Mouse (Mus musculus) large intestine, adult 2 months (tissue): ENCODE results near the gene Gosr2. TPM values are rescaled to one million over a fixed set of nuclear protein-coding genes. Genes with fewer than 3 reads are reported as not detected.
"Not testable (repeated sequence)": the region's sequence is repeated elsewhere in the genome, so short reads cannot be mapped to it uniquely, and the experiment has no call there.

Experiments used
- DNase-seq: peaks from one replicate; pipeline ENCODE4 v3.0.0-alpha.2; 2012; ENCODE audit warnings: low read depth, low spot score
- WGBS: fragments of 180-500 bp; shearing (Covaris S2); methylation state at CpG from one replicate; pipeline ENCODE4 v1.1.7; 2018; 5-methylcytosine and 5-hydroxymethylcytosine counted together
- polyA plus RNA-seq: library from polyadenylated mRNA; depleted of rRNA; stranded (reverse); fragments of >200 nt; gene quantifications from 2 replicates; pipeline ENCODE4 v1.2.3, GENCODE M21; 2012

Gosr2 gene
- polyA plus RNA-seq, 1 experiment: 65.0 TPM

- WGBS: under 1% methylated on average over 18 of the region's 18 CpGs
- DNase-seq: no peak
Observed at GRCm38 (mm10) chr11:103696851-103697564, 690 bp downstream of the Gosr2 start.

DNA sequence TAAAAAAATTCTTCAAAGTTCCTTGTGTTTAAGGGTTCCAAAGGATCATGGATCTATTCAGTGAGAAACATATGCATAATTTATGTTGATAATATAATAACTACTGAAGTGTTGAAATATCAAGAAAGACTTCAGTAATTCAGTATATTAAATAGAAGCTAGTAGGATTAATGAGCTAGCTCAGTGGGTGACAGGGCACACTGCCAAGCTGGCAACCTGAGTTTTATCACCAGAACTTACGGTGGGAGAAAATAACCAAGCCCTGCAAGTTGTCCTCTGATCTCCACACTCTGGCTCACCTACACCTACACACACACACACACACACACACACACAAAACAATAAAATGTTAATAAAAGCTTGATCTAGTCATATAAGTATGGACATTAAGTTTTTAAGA lies 4.5 kb downstream of the Gosr2 start:
- DNase-seq: no peak
- 31% methylated on average over 1 of the region's 1 CpGs for WGBS

- 62% methylated on average over 1 of the region's 1 CpGs for WGBS
- no peak for DNase-seq
Observed at GRCm38 (mm10) chr11:103691036-103691435, 6.7 kb downstream of the Gosr2 start.

GRCm38 (mm10) chr11:103688980-103689378 lies 8.7 kb downstream of the Gosr2 start:
- WGBS: 60% methylated on average over 3 of the region's 3 CpGs
- no peak for DNase-seq

DNA sequence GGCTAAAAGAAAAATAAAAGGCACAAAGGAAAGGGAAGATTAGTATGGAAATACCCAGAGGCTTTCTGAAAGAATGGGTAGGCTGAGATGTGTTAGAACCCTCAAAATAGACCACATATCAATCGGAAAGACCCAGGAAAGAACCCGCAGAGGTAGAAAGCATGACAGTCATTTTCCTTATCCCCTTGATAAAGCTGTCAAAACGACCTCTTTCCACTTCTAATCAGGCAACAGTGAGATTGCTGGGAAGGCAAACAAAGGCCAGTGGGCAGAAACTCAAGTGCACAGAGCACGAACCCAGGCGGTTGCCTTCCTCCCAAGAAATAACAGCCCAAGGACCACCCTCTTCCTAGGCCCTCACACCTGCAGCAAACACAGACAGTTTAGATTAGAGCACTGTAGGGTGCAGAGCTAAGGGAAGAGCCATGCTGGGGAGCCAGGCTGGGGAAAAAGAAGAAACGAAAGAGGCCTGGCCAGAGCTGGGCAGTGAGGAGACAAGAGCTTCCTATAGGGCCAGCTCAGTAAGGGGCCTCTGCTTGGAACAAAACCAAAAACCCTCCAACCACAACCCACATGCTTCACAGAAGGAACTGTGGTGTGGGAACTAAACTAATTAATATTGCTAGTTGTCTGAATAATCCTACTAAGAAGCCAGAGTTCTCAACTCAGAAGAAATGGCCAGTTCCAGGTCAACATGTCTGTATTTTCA lies 9.3 kb downstream of the Gosr2 start:
- 71% methylated on average over 6 of the region's 6 CpGs for WGBS
- no peak for DNase-seq

DNA sequence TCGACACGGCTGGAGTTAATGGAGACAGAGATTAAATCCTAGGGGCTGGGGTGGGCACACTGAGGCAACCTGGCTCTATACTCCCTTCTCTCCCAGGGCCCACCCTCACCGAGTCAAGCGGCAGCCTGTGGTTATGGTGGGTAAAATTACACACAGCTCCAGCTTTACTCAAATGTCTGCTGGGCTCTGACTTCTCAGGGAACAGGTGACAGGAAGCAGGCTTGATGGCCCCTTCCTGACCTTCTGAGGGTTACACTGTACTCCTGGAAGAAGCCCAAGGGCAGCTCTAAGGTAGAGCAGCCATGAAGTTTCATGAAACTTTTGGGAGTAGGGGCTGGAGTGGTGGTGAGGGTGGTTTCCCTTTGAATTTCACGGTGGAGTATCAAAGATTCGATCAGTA lies 11.0 kb downstream of the Gosr2 start:
- DNase-seq: no peak
- WGBS: 81% methylated on average over 6 of the region's 6 CpGs

- DNase-seq: no peak
- 84% methylated on average over 7 of the region's 7 CpGs for WGBS
Observed at GRCm38 (mm10) chr11:103685261-103685736, 12.4 kb downstream of the Gosr2 start.

GRCm38 (mm10) chr11:103683667-103684334 lies 13.9 kb downstream of the Gosr2 start:
- 82% methylated on average over 11 of the region's 11 CpGs for WGBS

GRCm38 (mm10) chr11:103677042-103677441 lies 20.7 kb downstream of the Gosr2 start:
- 44% methylated on average over 2 of the region's 2 CpGs for WGBS
- DNase-seq: not testable (repeated sequence)

More at GRCm38 (mm10) chr11:103683667-103684334, 13.9 kb downstream of the Gosr2 start:
- no peak for DNase-seq

GRCm38 (mm10) chr11:103675556-103675955 lies 22.1 kb downstream of the Gosr2 start:
- WGBS: 45% methylated on average over 3 of the region's 3 CpGs
- no peak for DNase-seq

DNA sequence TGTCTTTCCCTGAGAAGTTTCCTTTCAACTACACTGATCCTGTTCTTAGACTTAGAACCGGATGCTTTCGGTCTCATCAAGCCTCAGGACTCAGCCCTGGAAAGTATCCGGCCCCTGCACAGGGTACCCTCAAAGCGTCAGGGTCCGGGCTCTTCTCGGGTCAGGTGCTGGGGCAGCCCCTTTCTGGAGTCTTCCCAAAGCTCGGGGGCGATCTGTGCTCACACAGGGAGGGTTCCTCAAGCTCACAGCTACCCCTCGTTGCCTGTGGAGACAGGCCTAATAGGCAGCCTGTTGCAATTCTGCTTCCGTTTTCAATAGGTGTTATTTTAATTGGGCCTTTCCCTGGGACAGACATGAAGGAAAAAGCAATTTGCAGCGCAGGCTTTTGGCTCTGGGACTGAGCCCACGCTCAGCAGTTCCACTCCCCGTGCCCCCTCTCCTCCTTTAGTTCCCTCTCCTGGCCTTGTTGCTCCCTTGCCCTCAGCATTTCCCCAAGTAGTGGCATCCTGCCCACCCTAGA lies 30.7 kb downstream of the Gosr2 start:
- DNase-seq: no peak
- WGBS: 68% methylated on average over 13 of the region's 13 CpGs

- no peak for DNase-seq
- WGBS: 43% methylated on average over 10 of the region's 10 CpGs
Observed at GRCm38 (mm10) chr11:103666181-103666906, 31.4 kb downstream of the Gosr2 start.

GRCm38 (mm10) chr11:103665695-103666094 lies 32.0 kb downstream of the Gosr2 start:
- DNase-seq: no peak
- WGBS: 36% methylated on average over 1 of the region's 1 CpGs

GRCm38 (mm10) chr11:103663119-103663518 lies 34.6 kb downstream of the Gosr2 start:
- 78% methylated on average over 8 of the region's 8 CpGs for WGBS
- no peak for DNase-seq

DNA sequence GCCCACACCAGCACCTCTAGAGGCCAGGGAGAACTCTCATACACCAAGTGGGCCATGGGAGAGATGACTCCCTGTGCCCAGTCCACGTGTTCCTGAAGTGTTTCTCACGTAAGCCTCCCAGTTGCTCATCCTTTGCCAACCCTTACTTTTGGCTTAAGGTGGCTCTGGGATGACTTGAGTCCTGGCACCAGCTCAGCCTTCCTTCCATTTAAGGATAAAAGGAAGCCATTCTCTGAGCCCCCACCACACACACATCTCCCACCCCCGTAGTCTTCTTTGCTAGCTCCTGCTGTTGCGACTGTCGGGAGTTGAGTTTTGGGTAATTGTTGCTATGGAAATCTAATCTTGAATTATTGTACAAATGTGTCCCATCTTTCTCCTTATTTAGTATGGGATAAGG lies 35.2 kb downstream of the Gosr2 start:
- no peak for DNase-seq
- 70% methylated on average over 5 of the region's 5 CpGs for WGBS

DNA sequence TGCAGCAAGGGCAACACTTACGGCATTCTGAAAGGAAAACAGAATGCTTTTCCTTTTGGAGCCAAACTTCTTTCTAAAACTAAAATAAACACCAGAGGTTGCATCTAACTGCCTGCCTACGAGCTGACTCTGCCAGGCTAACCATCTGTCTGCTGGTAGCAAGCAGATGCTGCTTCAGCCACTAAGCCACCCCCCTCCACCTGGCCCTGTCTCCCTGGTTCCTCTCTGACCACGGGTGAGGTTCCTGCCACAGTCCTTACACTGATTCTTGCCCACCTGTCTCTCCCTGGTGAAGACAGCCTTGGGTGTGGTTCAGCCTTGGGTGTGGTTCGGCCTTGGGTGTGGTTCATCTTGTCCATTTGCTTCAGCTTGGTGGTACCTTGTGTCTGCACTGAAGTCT lies 35.8 kb downstream of the Gosr2 start:
- no peak for DNase-seq
- 33% methylated on average over 4 of the region's 4 CpGs for WGBS

- WGBS: 88% methylated on average over 7 of the region's 7 CpGs
- DNase-seq: no peak
Observed at GRCm38 (mm10) chr11:103658189-103658588, 39.5 kb downstream of the Gosr2 start.

- WGBS: 7% methylated on average over 3 of the region's 3 CpGs
- no peak for DNase-seq
Observed at GRCm38 (mm10) chr11:103656520-103656919, 41.2 kb downstream of the Gosr2 start.

DNA sequence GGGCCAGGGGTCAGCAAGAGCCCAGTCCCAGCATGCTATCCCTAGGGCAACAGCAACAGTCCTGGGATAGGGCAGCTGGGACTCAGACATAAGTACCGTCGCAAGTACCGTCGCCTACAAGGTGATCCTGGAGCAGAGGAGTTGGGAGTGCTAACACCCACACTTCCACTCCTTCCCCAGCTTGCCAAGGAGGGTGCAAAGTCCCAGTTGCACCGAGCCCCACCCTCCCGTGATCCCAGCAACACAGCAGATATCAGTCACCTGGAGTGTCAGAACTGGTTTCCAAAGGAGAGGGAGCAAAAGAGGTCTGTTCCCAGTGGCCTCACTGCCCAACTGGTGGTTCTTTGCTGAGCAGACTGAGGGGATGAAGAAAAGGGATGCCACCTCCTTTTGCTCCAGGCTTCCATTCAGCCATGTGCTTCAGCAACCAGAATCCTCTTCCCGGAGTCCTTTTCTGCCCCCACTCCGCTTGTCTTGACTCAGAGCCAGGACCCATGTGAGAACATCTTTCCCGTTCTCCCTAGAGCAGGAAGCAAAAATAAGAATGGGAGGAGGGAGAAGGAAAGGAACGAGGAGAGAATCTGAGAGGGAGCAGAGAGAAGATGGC lies 44.2 kb downstream of the Gosr2 start:
- WGBS: 26% methylated on average over 10 of the region's 10 CpGs
- peak; percentile 21 for DNase-seq
